Mouse (Mus musculus) E14TG2a.4 (cell line): ENCODE results near the gene Chac1.

ENCODE experiments used
- CTCF ChIP-seq: conservative IDR thresholded peaks from 2 replicates; pipeline ENCODE4 v1.5.1; 2014; ENCODE audit warnings: low read length
- NANOG ChIP-seq: IDR thresholded peaks from 2 replicates; pipeline ENCODE4 v1.6.1; 2014; ENCODE audit warnings: borderline replicate concordance, low read length, mixed read lengths
- POU5F1 ChIP-seq: IDR thresholded peaks from 2 replicates; pipeline ENCODE4 v1.6.1; 2014; ENCODE audit warnings: low read length, borderline replicate concordance

- TF ChIP-seq CTCF (no peak), POU5F1 (no peak), NANOG (no peak)
Observed at GRCm38 (mm10) chr2:119398252-119398651, 47.2 kb downstream of the Chac1 start.
